Mouse (Mus musculus) stomach, embryonic 14.5 days (tissue): ENCODE results near the gene Usp18. TPM values are rescaled to one million over a fixed set of nuclear protein-coding genes. Genes with fewer than 3 reads are reported as not detected.
A peak's percentile ranks its signal among the peaks of the same experiment; 100 is the strongest.

Source experiments
- ATAC-seq: fragments of 200-750 bp; cut with Nextera tagmentation; 2 replicates; pipeline ENCODE4 v1.8.0; 2017; ENCODE audit warnings: low read depth, moderate TSS enrichment; ENCODE audit not compliant: insufficient number of reproducible peaks, insufficient read depth, low FRiP score
- H3K27ac ChIP-seq: fragments of 300-500 bp; sonication (generic); 2 replicates; pipeline ENCODE4 v1.5.1; 2014; ENCODE audit warnings: mild to moderate bottlenecking, low read length, moderate library complexity, mixed read lengths
- H3K27me3 ChIP-seq: fragments of 300-500 bp; sonication (generic); 2 replicates; pipeline ENCODE4 v1.6.1; 2014; ENCODE audit warnings: low read length, control low read depth, mixed read lengths; ENCODE audit not compliant: control insufficient read depth, insufficient read depth
- H3K36me3 ChIP-seq: fragments of 300-500 bp; sonication (generic); 2 replicates; pipeline ENCODE4 v1.6.1; 2014; ENCODE audit warnings: mild to moderate bottlenecking, control low read depth, low read length, moderate library complexity, mixed read lengths; ENCODE audit not compliant: control insufficient read depth, insufficient read depth
- H3K4me1 ChIP-seq: fragments of 300-500 bp; sonication (generic); 2 replicates; pipeline ENCODE4 v1.6.1; 2014; ENCODE audit warnings: low read length, control low read depth, mixed read lengths; ENCODE audit not compliant: control insufficient read depth, insufficient read depth
- H3K4me2 ChIP-seq: fragments of 300-500 bp; sonication (generic); replicated peaks from 2 replicates; pipeline ENCODE4 v1.6.1; 2014; ENCODE audit warnings: low read depth, low read length, control low read depth
- H3K4me3 ChIP-seq: fragments of 300-500 bp; sonication (generic); 2 replicates; pipeline ENCODE4 v1.5.1; 2014; ENCODE audit warnings: low read depth, low read length, control low read depth
- H3K9ac ChIP-seq: fragments of 300-500 bp; sonication (generic); replicated peaks from 2 replicates; pipeline ENCODE4 v1.6.1; 2014; ENCODE audit warnings: low read depth, mild to moderate bottlenecking, control low read depth, low read length, moderate library complexity, mixed read lengths
- H3K9me3 ChIP-seq: fragments of 300-500 bp; sonication (generic); 2 replicates; pipeline ENCODE4 v1.6.1; 2016; ENCODE audit warnings: low read depth, low read length, control low read depth; ENCODE audit not compliant: control insufficient read depth
- WGBS: fragments of 180-500 bp; shearing (Covaris S2); extraction: QIAGEN DNeasy Blood & Tissue Kit; methylation state at CpG from one replicate; pipeline ENCODE4 v1.1.7; 2014; 5-methylcytosine and 5-hydroxymethylcytosine counted together
- polyA plus RNA-seq: library from polyadenylated mRNA; unstranded; fragments of >200 nt; fragmentation: Nextera tagmentation; extraction: Ambion mirVana; gene quantifications from 2 replicates; pipeline ENCODE4 v1.2.1, GENCODE M21; 2014

Usp18 gene
- polyA plus RNA-seq, 1 experiment from 2014 or later: 2.8 TPM

- Histone ChIP-seq H3K9ac (no peak overlapping the region), H3K4me3 (no peak overlapping the region), H3K9me3 (no peaks in the 10 kb centered on the region), H3K4me2 (no peak overlapping the region; the same call in 1 of the 2 replicates), H3K27ac (no peak overlapping the region), H3K27me3 (no peaks in the 10 kb centered on the region), H3K4me1 (peaks cover 8% of the 10 kb centered on the region; the same call in 1 of the 2 replicates), H3K36me3 (no peaks in the 10 kb centered on the region)
- 49% methylated on average over 7 of the region's 7 CpGs for WGBS
- ATAC-seq: no peak
These were observed 53.6 kb downstream of the Usp18 start for GRCm38 (mm10) chr6:121299317-121299716.

GRCm38 (mm10) chr6:121299954-121300353 is 54.2 kb downstream of the Usp18 start, which contains the start of gene Slc6a13:
Gene Slc6a13, plus strand, starts transcription at chr6:121300227.
- Histone ChIP-seq H3K4me3 (no peak within 1 kb of the TSS), H3K36me3 (no peaks in the 10 kb centered on the region), H3K9me3 (no peaks in the 10 kb centered on the region), H3K4me2 (peak within 1 kb of the TSS; percentile 32), H3K27me3 (no peaks in the 10 kb centered on the region), H3K27ac (no peak within 1 kb of the TSS), H3K9ac (no peak within 1 kb of the TSS), H3K4me1 (peaks cover 8% of the 10 kb centered on the region; the same call in 1 of the 2 replicates)
- ATAC-seq: peak; percentile 54; the same call in 1 of the 2 replicates
- whole genome bisulfite sequencing: 2% methylated on average over 11 of the region's 11 CpGs

GRCm38 (mm10) chr6:121300504-121300903 is 54.8 kb downstream of the Usp18 start:
- peak; percentile 46; the same call in 1 of the 2 replicates for ATAC-seq

DNA sequence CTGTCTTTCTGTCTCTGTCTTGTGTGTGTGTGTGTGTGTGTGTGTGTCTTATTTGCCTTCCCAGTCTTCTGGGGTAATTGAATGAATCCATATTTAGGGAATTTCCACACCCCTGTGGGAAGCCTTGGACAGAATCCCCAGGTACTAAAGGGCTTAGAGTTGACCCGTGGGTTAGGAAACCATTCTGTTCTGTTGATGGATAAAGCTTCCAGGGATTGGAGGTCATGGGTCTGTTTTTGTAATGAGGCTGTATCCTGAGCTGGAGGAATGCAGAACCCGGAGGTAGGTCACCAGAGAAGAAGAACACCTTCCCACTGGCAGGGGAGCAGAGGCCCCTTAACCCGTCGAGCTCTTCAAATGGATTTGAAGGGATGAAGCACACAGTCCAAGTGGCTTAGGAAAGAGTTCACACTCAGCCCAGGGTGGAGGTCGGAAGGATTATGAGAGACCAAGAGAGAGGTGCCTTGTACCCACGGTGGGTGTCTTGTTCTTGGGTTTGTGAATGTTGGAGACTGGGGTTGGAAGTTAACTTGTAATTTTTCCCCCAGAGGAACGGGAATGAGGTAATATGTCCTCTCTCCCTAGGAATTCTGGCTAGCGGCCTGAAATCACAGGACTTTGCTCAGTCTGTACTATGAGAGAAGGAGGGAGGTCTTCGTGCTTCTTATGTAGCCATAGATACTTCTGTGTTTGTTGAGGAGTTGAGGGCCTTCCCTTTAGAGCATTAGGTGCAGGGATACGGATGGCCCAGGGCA is 57.9 kb downstream of the Usp18 start:
- Histone ChIP-seq H3K9ac (no peak overlapping the region), H3K4me3 (no peak overlapping the region), H3K4me2 (no peak overlapping the region), H3K4me1 (peaks cover 8% of the 10 kb centered on the region; the same call in 1 of the 2 replicates), H3K9me3 (no peaks in the 10 kb centered on the region), H3K27me3 (no peaks in the 10 kb centered on the region), H3K27ac (no peak overlapping the region), H3K36me3 (no peaks in the 10 kb centered on the region)
- WGBS: 51% methylated on average over 10 of the region's 10 CpGs
- ATAC-seq: no peak

More at GRCm38 (mm10) chr6:121300504-121300903, 54.8 kb downstream of the Usp18 start:
- Histone ChIP-seq H3K36me3 (no peaks in the 10 kb centered on the region), H3K27me3 (no peaks in the 10 kb centered on the region), H3K27ac (no peak overlapping the region), H3K9me3 (no peaks in the 10 kb centered on the region), H3K4me1 (peaks cover 8% of the 10 kb centered on the region; the same call in 1 of the 2 replicates), H3K4me2 (peak overlapping the region; percentile 32), H3K4me3 (no peak overlapping the region), H3K9ac (no peak overlapping the region)
- 33% methylated on average over 9 of the region's 9 CpGs for WGBS

- 78% methylated on average over 9 of the region's 9 CpGs for WGBS
- ATAC-seq: no peak
- H3K27ac ChIP-seq: no peak overlapping the region
These were observed 58.9 kb downstream of the Usp18 start for GRCm38 (mm10) chr6:121304630-121305029.

GRCm38 (mm10) chr6:121305571-121305970 is 59.9 kb downstream of the Usp18 start:
- H3K4me3 ChIP-seq: no peak overlapping the region
- no peak for ATAC-seq
- no peaks in the 10 kb centered on the region for H3K27me3 ChIP-seq
- WGBS: 89% methylated on average over 3 of the region's 3 CpGs
- H3K27ac ChIP-seq: no peak overlapping the region
- no peaks in the 10 kb centered on the region for H3K36me3 ChIP-seq
- H3K9ac ChIP-seq: no peak overlapping the region
- no peak overlapping the region for H3K4me2 ChIP-seq
- H3K4me1 ChIP-seq: peaks cover 3% of the 10 kb centered on the region; the same call in 1 of the 2 replicates
- no peaks in the 10 kb centered on the region for H3K9me3 ChIP-seq

More at GRCm38 (mm10) chr6:121304630-121305029, 58.9 kb downstream of the Usp18 start:
- Histone ChIP-seq H3K4me1 (peaks cover 8% of the 10 kb centered on the region; the same call in 1 of the 2 replicates), H3K36me3 (no peaks in the 10 kb centered on the region), H3K4me3 (no peak overlapping the region), H3K4me2 (no peak overlapping the region), H3K27me3 (no peaks in the 10 kb centered on the region), H3K9me3 (no peaks in the 10 kb centered on the region), H3K9ac (no peak overlapping the region)

GRCm38 (mm10) chr6:121310984-121311383 is 65.3 kb downstream of the Usp18 start:
- no peak for ATAC-seq

DNA sequence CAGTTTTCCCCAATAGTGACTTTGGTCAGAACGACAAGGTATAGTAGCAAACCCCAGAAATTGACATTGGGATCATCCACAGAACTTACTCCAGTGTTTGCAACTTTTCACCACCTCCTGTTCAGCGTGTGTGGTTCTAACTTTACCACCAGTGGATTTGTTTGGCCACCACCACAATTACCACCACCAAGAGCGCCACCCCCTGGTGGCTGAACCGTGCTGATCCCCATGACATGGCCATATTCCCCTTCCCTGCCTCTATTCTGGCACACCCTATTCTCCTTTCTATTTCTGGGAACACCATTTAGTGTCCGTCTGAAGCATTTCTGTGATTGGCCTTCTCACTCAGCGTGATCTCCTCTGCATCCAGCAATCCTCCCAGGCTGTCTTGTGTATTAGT is 73.4 kb downstream of the Usp18 start:
- H3K9me3 ChIP-seq: no peaks in the 10 kb centered on the region
- no peaks in the 10 kb centered on the region for H3K36me3 ChIP-seq
- H3K4me1 ChIP-seq: no peaks in the 10 kb centered on the region
- no peak overlapping the region for H3K4me2 ChIP-seq
- H3K4me3 ChIP-seq: no peak overlapping the region
- no peaks in the 10 kb centered on the region for H3K27me3 ChIP-seq
- no peak overlapping the region for H3K27ac ChIP-seq
- ATAC-seq: no peak
- no peak overlapping the region for H3K9ac ChIP-seq
- 65% methylated on average over 6 of the region's 6 CpGs for WGBS

More at GRCm38 (mm10) chr6:121310984-121311383, 65.3 kb downstream of the Usp18 start:
- Histone ChIP-seq H3K4me2 (no peak overlapping the region), H3K9ac (no peak overlapping the region), H3K27me3 (no peaks in the 10 kb centered on the region), H3K4me1 (no peaks in the 10 kb centered on the region), H3K27ac (no peak overlapping the region), H3K36me3 (no peaks in the 10 kb centered on the region), H3K9me3 (no peaks in the 10 kb centered on the region), H3K4me3 (no peak overlapping the region)
- 80% methylated on average over 6 of the region's 6 CpGs for WGBS
